Mouse (Mus musculus) heart, adult 2 months (tissue): ENCODE data around the gene A530084C06Rik.

Source experiments
- CTCF ChIP-seq: fragments of 200-600 bp; IDR thresholded peaks from 2 replicates; pipeline ENCODE4 v1.8.1; 2022; ENCODE audit warnings: antibody characterized with exemption, mild to moderate bottlenecking, moderate library complexity
- EP300 ChIP-seq: fragments of 200-500 bp; IDR thresholded peaks from 2 replicates; pipeline ENCODE4 v1.6.1; 2011; ENCODE audit warnings: low read depth, low read length, control low read depth; ENCODE audit not compliant: insufficient read depth
- POLR2A ChIP-seq: fragments of 200-500 bp; IDR thresholded peaks from 2 replicates; pipeline ENCODE4 v1.6.1; 2011; ENCODE audit warnings: mild to moderate bottlenecking, low read depth, low read length, control low read depth; ENCODE audit not compliant: insufficient read depth

DNA sequence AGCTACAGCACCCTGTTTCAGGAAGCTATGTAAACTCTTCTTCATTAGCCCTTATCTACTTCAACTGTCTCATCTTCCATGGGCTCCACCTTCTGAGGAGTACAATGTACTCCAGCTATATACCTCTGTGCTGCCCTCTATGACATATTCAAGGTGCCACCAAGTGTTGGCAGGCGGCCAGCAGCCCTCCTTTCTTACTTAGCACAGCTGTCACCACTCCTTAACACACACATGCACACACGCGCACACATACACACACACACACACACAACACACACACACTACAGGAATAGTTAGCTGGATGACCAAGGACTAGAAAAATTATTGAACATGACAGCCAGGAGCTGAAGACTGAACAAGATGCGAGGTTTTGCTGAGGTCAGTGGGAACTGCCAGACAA is 34.2 kb downstream of the A530084C06Rik start:
- no peak for TF ChIP-seq CTCF
- no peak for TF ChIP-seq POLR2A
- TF ChIP-seq EP300: no peak
